Mouse (Mus musculus) kidney, adult 2 months (tissue): Measurements from ENCODE around the gene Gm12216. TPM values are rescaled to one million over a fixed set of nuclear protein-coding genes. Genes with fewer than 3 reads are reported as not detected.

Experiments used
- DNase-seq: peaks from one replicate; pipeline ENCODE4 v3.0.0; 2021
- H3K27ac ChIP-seq: fragments of 200-500 bp; 2 replicates; pipeline ENCODE4 v1.5.1; 2012; ENCODE audit warnings: low read depth, low read length, control low read depth, inconsistent platforms; ENCODE audit not compliant: insufficient read depth
- H3K27me3 ChIP-seq: fragments of 200-500 bp; replicated peaks from 2 replicates; pipeline ENCODE4 v1.6.1; 2012; ENCODE audit warnings: mild to moderate bottlenecking, moderate library complexity, low read length, inconsistent platforms; ENCODE audit not compliant: control insufficient read depth, insufficient read depth
- H3K36me3 ChIP-seq: fragments of 200-500 bp; 2 replicates; pipeline ENCODE4 v1.6.1; 2012; ENCODE audit warnings: mild to moderate bottlenecking, moderate library complexity, low read length, inconsistent platforms; ENCODE audit not compliant: control insufficient read depth, insufficient read depth
- H3K4me1 ChIP-seq: fragments of 200-500 bp; 2 replicates; pipeline ENCODE4 v1.6.1; 2011; ENCODE audit warnings: low read length; ENCODE audit not compliant: control insufficient read depth, insufficient read depth
- H3K4me3 ChIP-seq: fragments of 200-500 bp; 2 replicates; pipeline ENCODE4 v1.5.1; 2011; ENCODE audit warnings: mild to moderate bottlenecking, low read depth, low read length, control low read depth; ENCODE audit not compliant: insufficient read depth
- CTCF ChIP-seq: fragments of 200-500 bp; conservative IDR thresholded peaks from 2 replicates; pipeline ENCODE4 v1.5.1; 2011; ENCODE audit warnings: low read depth, mild to moderate bottlenecking, control low read depth, low read length, moderate library complexity, mixed read lengths; ENCODE audit not compliant: insufficient read depth, insufficient read length
- POLR2A ChIP-seq: fragments of 200-500 bp; IDR thresholded peaks from one replicate; pipeline ENCODE4 v1.6.1; 2011; ENCODE audit warnings: low read depth, low read length, control low read depth
- WGBS: fragments of 180-500 bp; shearing (Covaris S2); methylation state at CpG from one replicate; pipeline ENCODE4 v1.1.7; 2018; 5-methylcytosine and 5-hydroxymethylcytosine counted together
- polyA plus RNA-seq: library from polyadenylated mRNA; depleted of rRNA; stranded (reverse); fragments of >200 nt; gene quantifications from 2 replicates; pipeline ENCODE4 v1.2.3, GENCODE M21; 2012

Gm12216 gene
- polyA plus RNA-seq, 1 experiment: 5.4 TPM

DNA sequence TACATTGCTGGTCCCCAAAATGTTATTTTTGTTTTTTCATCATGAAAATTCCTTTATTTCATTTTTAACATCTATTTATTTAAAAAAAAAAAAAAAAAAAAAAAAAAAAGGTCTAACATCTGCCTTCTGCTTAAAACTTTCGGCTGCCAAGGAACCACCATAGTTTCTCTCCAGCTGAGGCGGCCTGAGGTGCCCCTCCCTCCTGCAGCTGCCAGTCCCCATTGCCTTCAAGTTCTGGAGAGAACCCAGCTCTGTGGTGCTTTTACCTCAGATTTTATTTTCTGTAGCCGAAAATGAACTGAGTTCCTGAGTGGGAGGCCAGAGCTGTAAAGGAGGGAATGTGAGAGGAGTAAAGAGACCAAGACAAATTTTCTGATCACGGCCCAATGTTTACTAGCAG lies 109.8 kb downstream of the Gm12216 start:
- no peak overlapping the region for H3K4me3 ChIP-seq
- no peak overlapping the region for H3K27ac ChIP-seq
- TF ChIP-seq POLR2A: no peak
- TF ChIP-seq CTCF: no peak
- no peak for DNase-seq
- no peaks in the 10 kb centered on the region for H3K4me1 ChIP-seq
- no peaks in the 10 kb centered on the region for H3K27me3 ChIP-seq
- 85% methylated on average over 4 of the region's 4 CpGs for WGBS
- no peaks in the 10 kb centered on the region for H3K36me3 ChIP-seq

DNA sequence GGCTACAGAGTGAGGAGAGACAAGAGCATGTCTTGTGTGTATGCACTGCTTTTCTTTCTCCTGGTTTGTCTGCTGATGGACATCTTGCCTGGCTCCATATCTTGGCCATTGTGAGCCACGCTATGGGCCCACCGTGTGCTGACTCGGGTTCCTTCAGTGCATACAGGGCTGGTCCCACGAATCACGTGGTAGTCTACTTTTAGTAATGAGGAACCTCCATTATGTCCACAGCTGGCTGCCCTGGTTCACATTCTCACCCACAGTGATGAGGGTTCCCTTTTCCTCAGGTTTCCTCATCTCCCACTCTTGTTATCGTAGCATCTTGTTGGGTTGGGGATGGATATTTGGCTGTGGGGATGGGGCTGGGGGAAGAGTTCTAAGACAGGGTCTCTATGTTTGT lies 110.4 kb downstream of the Gm12216 start:
- Histone ChIP-seq H3K4me1 (no peaks in the 10 kb centered on the region), H3K27me3 (no peaks in the 10 kb centered on the region), H3K27ac (no peak overlapping the region), H3K4me3 (no peak overlapping the region), H3K36me3 (no peaks in the 10 kb centered on the region)
- TF ChIP-seq POLR2A: no peak
- TF ChIP-seq CTCF: no peak
- DNase-seq: no peak
- 89% methylated on average over 6 of the region's 6 CpGs for WGBS

DNA sequence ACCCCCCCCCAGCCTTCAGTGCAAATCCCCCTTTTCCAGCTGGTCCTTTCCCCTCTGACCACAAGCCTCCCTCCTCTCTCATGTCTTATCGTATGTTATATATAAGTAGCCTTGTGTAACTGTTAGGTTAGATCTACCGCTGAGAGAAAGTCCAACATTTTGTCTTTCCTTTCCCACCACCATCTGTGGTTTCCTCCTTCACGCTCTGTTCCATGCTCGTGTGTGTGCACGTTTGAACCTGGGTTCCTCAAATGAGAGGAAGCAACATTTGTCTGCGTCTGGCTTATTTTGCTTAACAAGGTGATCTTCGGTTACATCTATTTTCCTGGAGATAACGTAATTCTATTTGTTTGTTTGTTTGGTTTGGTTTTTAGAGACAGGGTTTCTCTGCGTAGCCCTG lies 111.1 kb downstream of the Gm12216 start:
- no peak for DNase-seq
- Histone ChIP-seq H3K36me3 (no peaks in the 10 kb centered on the region), H3K27ac (no peak overlapping the region), H3K4me1 (no peaks in the 10 kb centered on the region), H3K27me3 (no peaks in the 10 kb centered on the region), H3K4me3 (no peak overlapping the region)
- TF ChIP-seq CTCF (no peak), POLR2A (no peak)
- 88% methylated on average over 9 of the region's 9 CpGs for WGBS

DNA sequence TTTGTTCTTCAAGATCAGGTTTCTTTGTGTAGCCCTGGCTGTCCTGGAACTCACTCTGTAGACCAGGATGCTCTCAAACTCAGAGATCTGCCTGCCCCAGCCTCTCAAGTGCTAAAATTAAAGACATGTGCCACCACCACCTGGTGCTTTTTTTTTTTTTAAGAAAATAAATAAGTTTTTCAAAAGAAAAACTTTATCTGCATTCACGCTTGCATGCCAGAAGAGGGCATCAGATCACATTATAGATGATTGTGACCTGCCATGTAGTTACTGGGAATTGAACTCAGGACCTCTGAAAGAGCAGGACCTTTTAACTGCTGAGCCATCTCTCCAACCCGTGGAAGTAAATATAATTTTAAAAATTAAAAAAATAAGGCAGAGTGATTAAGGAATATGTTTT lies 113.8 kb downstream of the Gm12216 start:
- no peaks in the 10 kb centered on the region for H3K36me3 ChIP-seq
- WGBS: 87% methylated on average over 2 of the region's 2 CpGs
- no peak for DNase-seq
- H3K4me3 ChIP-seq: no peak overlapping the region
- H3K27me3 ChIP-seq: no peaks in the 10 kb centered on the region
- no peak overlapping the region for H3K27ac ChIP-seq
- no peaks in the 10 kb centered on the region for H3K4me1 ChIP-seq
- TF ChIP-seq CTCF: no peak
- TF ChIP-seq POLR2A: no peak

DNA sequence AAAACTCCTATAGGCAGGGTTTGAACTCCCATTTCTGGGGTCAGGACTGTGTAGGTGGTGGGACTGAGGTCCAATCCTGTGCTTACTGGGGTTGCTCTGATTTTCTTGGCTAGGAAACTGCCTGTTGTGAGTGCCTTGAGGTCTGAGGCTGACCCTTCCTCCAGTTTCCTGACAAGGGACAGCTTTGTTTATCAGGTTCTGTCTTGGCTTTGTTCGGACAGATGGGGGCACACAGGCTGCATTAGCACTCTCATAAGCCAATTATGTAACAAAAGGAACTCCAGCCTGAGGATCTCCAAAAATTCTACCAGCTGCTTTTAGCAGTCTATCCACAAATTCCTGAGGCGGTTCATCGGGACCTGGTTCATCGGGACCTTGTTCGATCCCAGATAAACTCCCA lies 116.7 kb downstream of the Gm12216 start:
- H3K27me3 ChIP-seq: no peaks in the 10 kb centered on the region
- 48% methylated on average over 5 of the region's 5 CpGs for WGBS
- no peak overlapping the region for H3K4me3 ChIP-seq
- no peaks in the 10 kb centered on the region for H3K4me1 ChIP-seq
- H3K36me3 ChIP-seq: no peaks in the 10 kb centered on the region
- no peak overlapping the region for H3K27ac ChIP-seq
- TF ChIP-seq CTCF: peak; percentile 38
- TF ChIP-seq POLR2A: no peak
- DNase-seq: peak; percentile 26

DNA sequence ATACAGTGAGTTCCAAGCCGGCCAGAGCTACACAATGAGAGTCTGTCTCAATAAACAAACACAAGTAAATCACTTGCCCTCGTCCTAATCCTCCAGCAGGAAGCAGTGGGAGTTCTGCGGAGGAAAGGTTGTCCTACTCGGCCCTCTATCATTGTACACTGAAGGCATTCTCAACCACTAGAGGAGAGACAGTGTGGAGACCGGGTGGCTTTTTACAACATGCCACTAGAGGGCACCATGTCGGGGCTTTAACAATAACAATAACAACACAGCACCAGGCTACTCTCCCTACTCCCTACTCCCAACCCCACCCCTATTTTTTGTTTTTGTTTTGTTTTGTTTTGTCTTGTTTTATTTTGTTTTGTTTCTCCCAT lies 121.5 kb downstream of the Gm12216 start:
- 34% methylated on average over 6 of the region's 6 CpGs for whole genome bisulfite sequencing
- H3K27me3 ChIP-seq: no peaks in the 10 kb centered on the region
- H3K36me3 ChIP-seq: no peaks in the 10 kb centered on the region
- TF ChIP-seq CTCF (peak; percentile 62), POLR2A (no peak)
- no peaks in the 10 kb centered on the region for H3K4me1 ChIP-seq
- H3K27ac ChIP-seq: no peak overlapping the region
- peak; percentile 73 for DNase-seq
- H3K4me3 ChIP-seq: no peak overlapping the region

DNA sequence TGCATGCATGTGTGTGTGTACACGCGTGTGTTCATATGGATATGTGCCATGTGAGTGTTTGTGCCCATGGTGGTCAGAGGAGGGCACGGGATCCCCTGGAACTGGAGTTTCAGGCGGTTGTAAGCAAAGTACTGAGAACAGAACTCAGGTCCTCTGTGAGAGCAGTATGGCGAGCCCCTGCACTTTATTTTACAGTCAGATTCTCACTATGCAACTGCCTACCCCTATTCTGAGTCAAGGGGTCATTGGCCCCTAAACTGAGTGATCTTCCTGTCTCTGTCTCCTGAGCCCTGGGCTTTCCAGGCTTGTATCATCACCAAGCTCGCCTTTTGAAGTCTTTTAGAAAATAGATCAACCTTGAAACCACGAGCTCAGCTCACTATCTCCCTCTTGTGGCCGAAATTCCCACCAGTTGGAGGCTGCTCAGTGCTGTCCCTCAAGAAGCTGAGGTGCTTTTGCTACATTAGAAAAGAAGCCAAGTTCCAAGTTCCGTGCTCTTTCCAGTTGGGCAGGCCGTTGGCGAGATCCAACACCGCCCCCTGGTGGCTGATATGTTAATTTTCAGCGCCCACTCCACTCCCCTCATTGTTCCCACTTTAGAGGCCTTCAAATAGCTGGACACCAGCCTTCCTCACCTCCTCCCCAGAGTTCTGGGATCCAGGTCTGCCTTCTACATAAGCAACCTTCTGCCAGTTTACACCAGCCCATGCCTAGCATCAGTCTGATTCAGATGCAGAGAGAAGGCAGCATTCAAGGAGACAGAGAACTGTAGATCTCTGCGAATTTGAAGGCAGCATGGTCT lies 122.1 kb downstream of the Gm12216 start:
- TF ChIP-seq POLR2A (no peak), CTCF (peak; percentile 69)
- H3K27ac ChIP-seq: no peak overlapping the region
- WGBS: 50% methylated on average over 14 of the region's 14 CpGs

More for the DNA sequence above, 122.1 kb downstream of the Gm12216 start:
- Histone ChIP-seq H3K4me1 (no peaks in the 10 kb centered on the region), H3K4me3 (no peak overlapping the region), H3K36me3 (no peaks in the 10 kb centered on the region), H3K27me3 (no peaks in the 10 kb centered on the region)
- peak; percentile 81 for DNase-seq
